Comparison of ENCODE assay signal across 8 mouse cellular contexts in genomic region chr11:106674612-106675153, GRCm38 (mm10).
DNase-seq lines count a peak whose midpoint lies in the region; ATAC-seq and TF ChIP-seq lines count a peak whose summit lies in the region.

No protein-coding gene starts in this region.

- no peaks in the 10 kb centered on the region for H3K27me3 ChIP-seq in embryonic facial prominence, embryonic 12.5 days
- no peaks in the 10 kb centered on the region for H3K27me3 ChIP-seq in heart, embryonic 13.5 days (replicated peaks)
- no peaks in the 10 kb centered on the region for H3K27me3 ChIP-seq in kidney, embryonic 16.5 days (ENCODE audit: insufficient read depth, low read length)
- no peaks in the 10 kb centered on the region for H3K27me3 ChIP-seq in liver, embryonic 12.5 days (replicated peaks)
- H3K27me3 ChIP-seq in myocyte (ENCODE audit: control insufficient read depth, insufficient read depth, insufficient read length): no peaks in the 10 kb centered on the region
- H3K27me3 ChIP-seq in stomach, embryonic 14.5 days (ENCODE audit: control insufficient read depth, insufficient read depth, low read length): no peaks in the 10 kb centered on the region

- WGBS in embryonic facial prominence, embryonic 12.5 days: 6% methylated on average over 9 of the region's 9 CpGs
- 4% methylated on average over 9 of the region's 9 CpGs for WGBS in heart, embryonic 13.5 days
- 2% methylated on average over 9 of the region's 9 CpGs for WGBS in kidney, embryonic 16.5 days
- 10% methylated on average over 9 of the region's 9 CpGs for WGBS in liver, embryonic 12.5 days (ENCODE audit: insufficient replicate concordance)
- WGBS in stomach, embryonic 14.5 days: 5% methylated on average over 9 of the region's 9 CpGs

- peaks cover 21% of the 10 kb centered on the region for H3K4me1 ChIP-seq in embryonic facial prominence, embryonic 12.5 days
- peaks cover 71% of the 10 kb centered on the region for H3K4me1 ChIP-seq in heart, embryonic 13.5 days
- H3K4me1 ChIP-seq in kidney, embryonic 16.5 days (ENCODE audit: insufficient read depth, low read length): peaks cover 21% of the 10 kb centered on the region
- H3K4me1 ChIP-seq in liver, embryonic 12.5 days: peaks cover 47% of the 10 kb centered on the region
- peaks cover 22% of the 10 kb centered on the region; the same call in 1 of the 2 replicates for H3K4me1 ChIP-seq in stomach, embryonic 14.5 days (ENCODE audit: control insufficient read depth, insufficient read depth, low read length)

- H3K4me3 ChIP-seq in embryonic facial prominence, embryonic 12.5 days: no peak overlapping the region
- H3K4me3 ChIP-seq in heart, embryonic 13.5 days: peak overlapping the region; percentile 5
- H3K4me3 ChIP-seq in kidney, embryonic 16.5 days (ENCODE audit: low read length): peak overlapping the region; percentile 16; the same call in 1 of the 2 replicates
- no peak overlapping the region for H3K4me3 ChIP-seq in liver, embryonic 12.5 days
- H3K4me3 ChIP-seq in myocyte: no peak overlapping the region
- H3K4me3 ChIP-seq in stomach, embryonic 14.5 days (ENCODE audit: low read depth, low read length): no peak overlapping the region

- no peaks in the 10 kb centered on the region for H3K79me2 ChIP-seq in myocyte (ENCODE audit: control insufficient read depth, insufficient read depth)

- ATAC-seq in frontal cortex, adult (ENCODE audit: low TSS enrichment): peak; percentile 53; the same call in 1 of the 2 replicates
- peak; percentile 73 for ATAC-seq in embryonic facial prominence, embryonic 12.5 days (ENCODE audit: insufficient number of reproducible peaks, insufficient read depth, low FRiP score, low TSS enrichment)
- ATAC-seq in heart, embryonic 13.5 days (ENCODE audit: extremely low read depth, insufficient number of reproducible peaks, low FRiP score, low TSS enrichment): peak; percentile 35
- ATAC-seq in kidney, embryonic 16.5 days (ENCODE audit: low FRiP score, low TSS enrichment): peak; percentile 90
- ATAC-seq in liver, embryonic 12.5 days: peak; percentile 69
- ATAC-seq in stomach, embryonic 14.5 days (ENCODE audit: insufficient number of reproducible peaks, insufficient read depth, low FRiP score, low read depth): peak; percentile 77

- no peak overlapping the region; the same call in 1 of the 2 replicates for H3K9ac ChIP-seq in embryonic facial prominence, embryonic 12.5 days
- H3K9ac ChIP-seq in heart, embryonic 13.5 days: peak overlapping the region; percentile 53
- peak overlapping the region; percentile 48; the same call in 1 of the 2 replicates for H3K9ac ChIP-seq in kidney, embryonic 16.5 days (replicated peaks; ENCODE audit: low read length)
- no peak overlapping the region for H3K9ac ChIP-seq in liver, embryonic 12.5 days
- no peak overlapping the region; the same call in 1 of the 2 replicates for H3K9ac ChIP-seq in stomach, embryonic 14.5 days (replicated peaks; ENCODE audit: low read depth, low read length)

- peak; percentile 32 for TF ChIP-seq POLR2A in myocyte (IDR thresholded peaks at IDR 0.05; ENCODE audit: insufficient read length, low read depth)

- H3K36me3 ChIP-seq in embryonic facial prominence, embryonic 12.5 days: no peaks in the 10 kb centered on the region
- H3K36me3 ChIP-seq in heart, embryonic 13.5 days: no peaks in the 10 kb centered on the region
- H3K36me3 ChIP-seq in kidney, embryonic 16.5 days (ENCODE audit: insufficient read depth, low read length): no peaks in the 10 kb centered on the region
- no peaks in the 10 kb centered on the region for H3K36me3 ChIP-seq in liver, embryonic 12.5 days
- H3K36me3 ChIP-seq in myocyte (ENCODE audit: control insufficient read depth, insufficient read depth): no peaks in the 10 kb centered on the region
- no peaks in the 10 kb centered on the region for H3K36me3 ChIP-seq in stomach, embryonic 14.5 days (ENCODE audit: control insufficient read depth, insufficient read depth, low read length)

- no peak overlapping the region for H3ac ChIP-seq in myocyte (ENCODE audit: control insufficient read depth, insufficient read length)

- H3K4me2 ChIP-seq in embryonic facial prominence, embryonic 12.5 days (replicated peaks): peak overlapping the region; percentile 25
- H3K4me2 ChIP-seq in heart, embryonic 13.5 days: peak overlapping the region; percentile 61
- H3K4me2 ChIP-seq in kidney, embryonic 16.5 days (replicated peaks; ENCODE audit: low read depth, low read length): peak overlapping the region; percentile 41
- H3K4me2 ChIP-seq in liver, embryonic 12.5 days: peak overlapping the region; percentile 31
- H3K4me2 ChIP-seq in myocyte (ENCODE audit: low read depth): peak overlapping the region; percentile 80
- peak overlapping the region; percentile 29 for H3K4me2 ChIP-seq in stomach, embryonic 14.5 days (replicated peaks; ENCODE audit: low read depth, low read length)

- H3K9me3 ChIP-seq in embryonic facial prominence, embryonic 12.5 days: no peaks in the 10 kb centered on the region
- H3K9me3 ChIP-seq in heart, embryonic 13.5 days: no peaks in the 10 kb centered on the region
- no peaks in the 10 kb centered on the region for H3K9me3 ChIP-seq in kidney, embryonic 16.5 days (ENCODE audit: low read length)
- H3K9me3 ChIP-seq in liver, embryonic 12.5 days (replicated peaks): no peaks in the 10 kb centered on the region
- no peaks in the 10 kb centered on the region for H3K9me3 ChIP-seq in stomach, embryonic 14.5 days (ENCODE audit: control insufficient read depth, low read depth, low read length)

- peak overlapping the region; percentile 63 for H3K27ac ChIP-seq in embryonic facial prominence, embryonic 12.5 days
- H3K27ac ChIP-seq in heart, embryonic 13.5 days (replicated peaks): peak overlapping the region; percentile 87
- H3K27ac ChIP-seq in kidney, embryonic 16.5 days (ENCODE audit: low read length): peak overlapping the region; percentile 79
- H3K27ac ChIP-seq in liver, embryonic 12.5 days: peak overlapping the region; percentile 52
- peak overlapping the region; percentile 70; the same call in 1 of the 2 replicates for H3K27ac ChIP-seq in stomach, embryonic 14.5 days (ENCODE audit: low read length)

- DNase-seq in frontal cortex, postnatal 25 days (ENCODE audit: low spot score in 2 of 2): no peak

TF ChIP-seq in myocyte, 11 proteins besides CTCF, POLR2A, EP300 and RAD21:
- peak; percentile 45 to 92 (median 88) for TF ChIP-seq MYOD1 (IDR thresholded peaks at IDR 0.05; ENCODE audit: control insufficient read depth in 1 of 3, insufficient read length in 2 of 3, low read depth in 2 of 3)
- no peak for TF ChIP-seq CEBPB (IDR thresholded peaks at IDR 0.05; ENCODE audit: insufficient read depth, poor library complexity, severe bottlenecking)
- peak; percentile 53 for TF ChIP-seq TCF3 (IDR thresholded peaks at IDR 0.05; ENCODE audit: insufficient read length, low read depth)
- no peak for TF ChIP-seq MAX (IDR thresholded peaks at IDR 0.05; ENCODE audit: low read depth)
- no peak for TF ChIP-seq REST (IDR thresholded peaks at IDR 0.05; ENCODE audit: insufficient read depth, insufficient read length)
- peak; percentile 20 for TF ChIP-seq TCF12 (IDR thresholded peaks at IDR 0.05; ENCODE audit: insufficient read depth, poor library complexity, severe bottlenecking)
- TF ChIP-seq MYOG (IDR thresholded peaks at IDR 0.05; ENCODE audit: control insufficient read depth in 1 of 3, insufficient read depth in 1 of 3, insufficient read length in 2 of 3, low read depth in 2 of 3): peak; percentile 38 to 87 (median 75)
TF ChIP-seq in myocyte: peak in this region for 4.

Comparison
In these comparisons a context has a peak if more than half of its experiments do, and no peak if none do; other contexts are left out.
1. ATAC-seq: peak in every context shown above with its lines; median percentile 90 in kidney, embryonic 16.5 days; 77 in stomach, embryonic 14.5 days; 73 in embryonic facial prominence, embryonic 12.5 days; 69 in liver, embryonic 12.5 days; 53 in frontal cortex, adult; 35 in heart, embryonic 13.5 days.
2. H3K4me2 ChIP-seq: peak in every context shown above with its lines; median percentile 80 in myocyte; 61 in heart, embryonic 13.5 days; 41 in kidney, embryonic 16.5 days; 31 in liver, embryonic 12.5 days; 29 in stomach, embryonic 14.5 days; 25 in embryonic facial prominence, embryonic 12.5 days.
3. H3K4me3 ChIP-seq: peak in heart, embryonic 13.5 days (single experiment) and kidney, embryonic 16.5 days (single experiment); none in embryonic facial prominence, embryonic 12.5 days (single experiment), liver, embryonic 12.5 days (single experiment), myocyte (single experiment) and stomach, embryonic 14.5 days (single experiment).
4. H3K9ac ChIP-seq: peak in heart, embryonic 13.5 days (single experiment) and kidney, embryonic 16.5 days (single experiment); none in embryonic facial prominence, embryonic 12.5 days (single experiment), liver, embryonic 12.5 days (single experiment) and stomach, embryonic 14.5 days (single experiment).
5. Peak in every context shown above with its lines, with median percentiles within 50 percentile points of each other: H3K27ac ChIP-seq.